Mouse (Mus musculus): ENCODE measurements around the gene Olfr643. TPM values are rescaled to one million over a fixed set of nuclear protein-coding genes. Genes with fewer than 3 reads are reported as not detected.

Olfr643 gene
- total and polyA plus RNA-seq, 2 experiments from 2014 or later: not detected

DNA sequence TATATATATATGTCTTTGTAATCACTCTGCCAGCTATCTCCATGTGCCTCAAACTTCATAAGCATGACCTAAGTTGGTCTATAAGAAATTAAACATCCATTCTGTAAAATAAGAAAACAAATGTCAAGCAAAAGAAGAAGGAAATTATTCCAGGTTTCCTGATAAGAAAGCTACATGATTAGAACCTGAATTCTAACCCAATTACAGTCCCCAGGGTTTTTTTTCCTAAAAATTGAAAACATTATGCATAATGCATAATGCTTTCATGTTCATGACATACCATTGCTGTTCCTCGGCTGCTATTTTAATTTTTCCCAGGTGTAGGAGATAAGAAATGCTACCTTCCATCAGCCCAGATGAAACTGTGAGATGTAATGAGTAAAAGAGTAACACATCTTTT is 51.8 kb downstream of the Olfr643 start, which contains the start of gene Olfr645:
Gene Olfr645 (minus strand): TSS at position 101 of the 400 bp plus-strand sequence.
- Histone ChIP-seq H3K4me3 (ENCODE audit: low read depth, low read length) (no peak within 1 kb of the TSS), H3K4me1 (ENCODE audit: insufficient read depth, low read length) (no peaks in the 10 kb centered on the region), H3K4me2 (ENCODE audit: low read depth, low read length, poor library complexity, severe bottlenecking) (no peak within 1 kb of the TSS), H3K9me3 (ENCODE audit: low read length) (no peaks in the 10 kb centered on the region), H3K27me3 (ENCODE audit: insufficient read depth, low read length) (no peaks in the 10 kb centered on the region), H3K9ac (replicated peaks; ENCODE audit: low read length, poor library complexity, severe bottlenecking) (no peak within 1 kb of the TSS), H3K36me3 (ENCODE audit: insufficient read depth, low read length) (no peaks in the 10 kb centered on the region), H3K27ac (ENCODE audit: low read depth, low read length) (no peak within 1 kb of the TSS)
- TF ChIP-seq CTCF (IDR thresholded peaks at IDR 0.05): no peak
- WGBS: 67% methylated on average over 1 of the region's 1 CpGs
- ATAC-seq (ENCODE audit: low FRiP score) (no peak), DNase-seq (ENCODE audit: low spot score) (no peak)

DNA sequence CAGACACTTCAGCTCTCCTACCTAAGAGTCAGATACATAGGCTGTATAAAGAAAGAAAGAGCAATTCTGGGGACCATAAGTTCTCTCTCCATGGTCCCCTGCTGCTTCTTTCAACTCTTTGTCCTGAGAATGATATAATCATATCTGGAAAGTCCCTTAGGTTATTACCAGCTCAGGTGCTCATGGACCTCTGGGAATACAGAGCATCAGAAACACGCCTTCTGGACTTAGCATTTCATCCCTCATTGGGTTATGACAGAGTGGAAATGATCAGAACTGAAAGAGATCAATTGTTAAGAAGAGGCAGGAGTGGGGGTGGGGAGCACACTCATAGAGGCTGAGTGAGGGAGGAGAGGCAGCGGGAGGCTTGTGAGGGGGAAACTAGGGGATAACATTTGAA is 65.4 kb downstream of the Olfr643 start, which contains the start of gene Olfr644:
Gene Olfr644 (minus strand): TSS at position 101 of the 400 bp plus-strand sequence.
- 67% methylated on average over 2 of the region's 2 CpGs for WGBS
- no peak for TF ChIP-seq CTCF (IDR thresholded peaks at IDR 0.05)
- DNase-seq (ENCODE audit: low spot score): no peak

DNA sequence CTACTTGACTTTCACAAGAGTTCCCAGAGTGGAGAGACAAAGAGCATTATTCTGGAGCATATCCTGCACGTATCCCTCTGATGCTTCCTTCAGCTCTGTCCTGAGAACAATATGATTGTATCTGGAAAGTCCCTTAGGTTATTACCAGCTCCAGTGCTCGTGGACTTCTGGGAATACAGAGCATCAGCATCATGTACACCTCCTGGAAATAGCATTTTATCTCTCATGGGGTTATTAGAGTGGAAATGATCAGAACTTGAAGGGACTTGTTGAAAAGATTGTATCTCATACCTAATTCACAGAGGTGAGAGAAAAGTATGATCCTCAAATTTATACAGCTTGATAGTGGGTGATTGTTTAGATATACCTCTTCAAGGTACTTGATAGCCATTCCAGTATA is 75.9 kb downstream of the Olfr643 start, which contains the start of gene 4930516K23Rik:
Gene 4930516K23Rik (minus strand): TSS at position 101 of the 400 bp plus-strand sequence.
- 50% methylated on average over 2 of the region's 2 CpGs for whole genome bisulfite sequencing

More for the DNA sequence above, 65.4 kb downstream of the Olfr643 start, which contains the start of gene Olfr644:
- H3K4me3 ChIP-seq (ENCODE audit: low read depth, low read length): no peak within 1 kb of the TSS
- no peaks in the 10 kb centered on the region for H3K27me3 ChIP-seq (ENCODE audit: insufficient read depth, low read length)
- H3K4me1 ChIP-seq (ENCODE audit: insufficient read depth, low read length): no peaks in the 10 kb centered on the region
- ATAC-seq (ENCODE audit: low FRiP score): no peak
- H3K4me2 ChIP-seq (ENCODE audit: low read depth, low read length, poor library complexity, severe bottlenecking): no peak within 1 kb of the TSS
- H3K36me3 ChIP-seq (ENCODE audit: insufficient read depth, low read length): no peaks in the 10 kb centered on the region
- H3K9ac ChIP-seq (replicated peaks; ENCODE audit: low read length, poor library complexity, severe bottlenecking): no peak within 1 kb of the TSS
- H3K9me3 ChIP-seq (ENCODE audit: low read length): no peaks in the 10 kb centered on the region
- no peak within 1 kb of the TSS for H3K27ac ChIP-seq (ENCODE audit: low read depth, low read length)

DNA sequence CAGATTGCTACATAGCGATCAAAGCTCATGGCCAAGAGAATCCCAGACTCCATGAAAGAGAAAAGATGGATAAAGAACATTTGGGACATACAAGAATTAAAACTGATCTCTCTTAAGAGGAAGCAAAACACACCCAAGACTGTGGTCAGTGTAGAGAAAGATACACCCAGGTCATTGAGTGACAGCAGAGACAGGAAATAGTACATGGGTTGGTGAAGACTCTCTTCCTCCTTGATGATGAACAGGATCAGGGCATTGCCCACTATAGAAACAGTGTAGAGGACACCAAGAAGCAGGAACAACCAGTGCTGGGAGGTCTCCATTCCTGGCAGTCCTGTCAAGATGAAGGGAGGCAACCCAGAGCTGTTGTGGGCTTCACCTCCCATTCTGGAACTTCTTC is 78.0 kb downstream of the Olfr643 start:
- 88% methylated on average over 1 of the region's 1 CpGs for WGBS
- no peak for TF ChIP-seq CTCF (IDR thresholded peaks at IDR 0.05)
- no peak overlapping the region for H3K9ac ChIP-seq (replicated peaks; ENCODE audit: low read length, poor library complexity, severe bottlenecking)
- no peak overlapping the region for H3K27ac ChIP-seq (ENCODE audit: low read depth, low read length)
- no peak overlapping the region for H3K4me2 ChIP-seq (ENCODE audit: low read depth, low read length, poor library complexity, severe bottlenecking)
- H3K27me3 ChIP-seq (ENCODE audit: insufficient read depth, low read length): no peaks in the 10 kb centered on the region
- H3K4me3 ChIP-seq (ENCODE audit: low read depth, low read length): no peak overlapping the region
- ATAC-seq (ENCODE audit: low FRiP score) (no peak), DNase-seq (ENCODE audit: low spot score) (no peak)
- H3K9me3 ChIP-seq (ENCODE audit: low read length): no peaks in the 10 kb centered on the region
- no peaks in the 10 kb centered on the region for H3K4me1 ChIP-seq (ENCODE audit: insufficient read depth, low read length)
- no peaks in the 10 kb centered on the region for H3K36me3 ChIP-seq (ENCODE audit: insufficient read depth, low read length)

More for the DNA sequence above, 75.9 kb downstream of the Olfr643 start, which contains the start of gene 4930516K23Rik:
- no peak for DNase-seq (ENCODE audit: low spot score)
- Histone ChIP-seq H3K4me2 (ENCODE audit: low read depth, low read length, poor library complexity, severe bottlenecking) (no peak within 1 kb of the TSS), H3K27ac (ENCODE audit: low read depth, low read length) (no peak within 1 kb of the TSS), H3K4me1 (ENCODE audit: insufficient read depth, low read length) (no peaks in the 10 kb centered on the region), H3K4me3 (ENCODE audit: low read depth, low read length) (no peak within 1 kb of the TSS), H3K9me3 (ENCODE audit: low read length) (no peaks in the 10 kb centered on the region), H3K27me3 (ENCODE audit: insufficient read depth, low read length) (no peaks in the 10 kb centered on the region), H3K9ac (replicated peaks; ENCODE audit: low read length, poor library complexity, severe bottlenecking) (no peak within 1 kb of the TSS), H3K36me3 (ENCODE audit: insufficient read depth, low read length) (no peaks in the 10 kb centered on the region)
- TF ChIP-seq CTCF (IDR thresholded peaks at IDR 0.05): no peak
- ATAC-seq (ENCODE audit: low FRiP score): no peak

DNA sequence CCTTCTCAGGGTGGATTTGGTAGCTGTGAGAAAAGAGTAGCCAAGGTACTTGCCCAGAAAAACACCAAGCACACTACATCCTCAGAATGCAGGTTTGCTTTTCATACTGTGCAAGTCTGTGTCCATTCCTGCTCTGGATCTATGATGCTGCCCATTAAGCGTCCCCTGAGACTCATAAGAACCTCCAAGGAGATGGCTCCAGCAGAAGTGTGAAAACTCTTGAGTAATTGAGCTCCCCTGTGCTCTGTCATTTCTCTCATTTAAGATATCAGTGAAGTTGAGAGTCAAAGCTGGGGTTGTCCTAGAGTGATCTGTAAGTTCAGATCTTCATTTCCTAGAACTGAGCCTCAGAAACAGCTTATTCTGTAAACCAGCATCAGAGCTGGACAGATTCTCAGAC is 84.6 kb downstream of the Olfr643 start, which contains the start of gene Olfr642:
Gene Olfr642 (minus strand): TSS at position 101 of the 400 bp plus-strand sequence.
- Histone ChIP-seq H3K4me2 (ENCODE audit: low read depth, low read length, poor library complexity, severe bottlenecking) (no peak within 1 kb of the TSS), H3K27ac (ENCODE audit: low read depth, low read length) (no peak within 1 kb of the TSS), H3K9me3 (ENCODE audit: low read length) (no peaks in the 10 kb centered on the region), H3K4me3 (ENCODE audit: low read depth, low read length) (no peak within 1 kb of the TSS), H3K36me3 (ENCODE audit: insufficient read depth, low read length) (no peaks in the 10 kb centered on the region), H3K4me1 (ENCODE audit: insufficient read depth, low read length) (no peaks in the 10 kb centered on the region), H3K9ac (replicated peaks; ENCODE audit: low read length, poor library complexity, severe bottlenecking) (no peak within 1 kb of the TSS), H3K27me3 (ENCODE audit: insufficient read depth, low read length) (no peaks in the 10 kb centered on the region)
- ATAC-seq (ENCODE audit: low FRiP score) (no peak), DNase-seq (ENCODE audit: low spot score) (no peak)
- no peak for TF ChIP-seq CTCF (IDR thresholded peaks at IDR 0.05)
- 71% methylated on average over 1 of the region's 1 CpGs for WGBS

DNA sequence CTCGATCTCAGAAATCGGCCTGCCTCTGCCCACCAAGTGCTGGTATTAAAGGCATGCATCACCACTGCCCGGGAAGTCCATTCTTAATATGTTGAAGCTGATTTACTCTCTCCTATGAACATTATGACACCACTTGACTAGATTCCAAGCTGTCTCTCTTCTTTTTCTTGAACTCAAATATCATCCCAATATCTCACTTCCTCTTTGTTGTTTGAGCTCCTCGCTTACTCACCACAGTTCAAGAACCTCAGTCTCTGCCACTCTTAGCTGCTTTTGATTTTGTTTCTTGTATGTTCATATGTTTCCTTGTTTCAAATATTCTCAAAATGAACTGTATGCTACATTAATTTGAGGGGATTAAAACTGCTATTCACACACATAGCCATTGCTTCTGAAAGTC is 86.5 kb downstream of the Olfr643 start:
- WGBS: 92% methylated on average over 4 of the region's 4 CpGs
- no peaks in the 10 kb centered on the region for H3K27me3 ChIP-seq (ENCODE audit: insufficient read depth, low read length)
- no peak for DNase-seq (ENCODE audit: low spot score)
- H3K4me3 ChIP-seq (ENCODE audit: low read depth, low read length): no peak overlapping the region
- H3K4me1 ChIP-seq (ENCODE audit: insufficient read depth, low read length): no peaks in the 10 kb centered on the region
- no peak for ATAC-seq (ENCODE audit: low FRiP score)
- no peak overlapping the region for H3K27ac ChIP-seq (ENCODE audit: low read depth, low read length)
- H3K9ac ChIP-seq (replicated peaks; ENCODE audit: low read length, poor library complexity, severe bottlenecking): no peak overlapping the region
- no peaks in the 10 kb centered on the region for H3K9me3 ChIP-seq (ENCODE audit: low read length)
- no peak for TF ChIP-seq CTCF (IDR thresholded peaks at IDR 0.05)
- no peaks in the 10 kb centered on the region for H3K36me3 ChIP-seq (ENCODE audit: insufficient read depth, low read length)
- no peak overlapping the region for H3K4me2 ChIP-seq (ENCODE audit: low read depth, low read length, poor library complexity, severe bottlenecking)
